Mouse (Mus musculus) duodenum, adult 2 months (tissue): ENCODE measurements around the gene Ap1m2. TPM values are rescaled to one million over a fixed set of nuclear protein-coding genes. Genes with fewer than 3 reads are reported as not detected.

Experiments used
- polyA plus RNA-seq: library from polyadenylated mRNA; depleted of rRNA; stranded (reverse); fragments of >200 nt; gene quantifications from 2 replicates; pipeline ENCODE4 v1.2.3, GENCODE M21; 2012; ENCODE audit warnings: low replicate concordance; rRNA removed

The Ap1m2 gene
- polyA plus RNA-seq, result 55.7 and 57.9 TPM in 2 replicates

DNA sequence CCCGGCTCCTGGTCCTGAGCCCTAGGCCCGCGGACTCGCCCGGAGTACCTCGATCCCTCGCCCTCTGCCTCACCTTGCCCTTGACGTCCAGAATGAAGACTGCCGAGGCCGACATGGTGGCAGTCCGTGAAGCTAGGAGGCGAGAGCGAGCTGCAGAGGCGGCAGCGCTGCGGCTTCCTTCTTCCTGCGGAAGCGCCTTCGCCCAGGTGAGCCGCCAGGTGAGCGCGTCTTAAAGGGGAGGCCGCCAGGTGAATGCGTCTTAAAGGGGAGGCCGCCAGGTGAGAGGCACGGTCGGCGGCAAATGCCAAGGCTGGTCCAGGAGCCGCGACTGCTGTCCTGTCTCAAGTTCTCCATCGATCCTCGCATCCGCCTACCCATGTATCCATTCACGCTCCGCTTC, at the start of gene Ap1m2:
TSS of gene Ap1m2 (minus strand) at position 204 of the 400 bp plus-strand sequence.

DNA sequence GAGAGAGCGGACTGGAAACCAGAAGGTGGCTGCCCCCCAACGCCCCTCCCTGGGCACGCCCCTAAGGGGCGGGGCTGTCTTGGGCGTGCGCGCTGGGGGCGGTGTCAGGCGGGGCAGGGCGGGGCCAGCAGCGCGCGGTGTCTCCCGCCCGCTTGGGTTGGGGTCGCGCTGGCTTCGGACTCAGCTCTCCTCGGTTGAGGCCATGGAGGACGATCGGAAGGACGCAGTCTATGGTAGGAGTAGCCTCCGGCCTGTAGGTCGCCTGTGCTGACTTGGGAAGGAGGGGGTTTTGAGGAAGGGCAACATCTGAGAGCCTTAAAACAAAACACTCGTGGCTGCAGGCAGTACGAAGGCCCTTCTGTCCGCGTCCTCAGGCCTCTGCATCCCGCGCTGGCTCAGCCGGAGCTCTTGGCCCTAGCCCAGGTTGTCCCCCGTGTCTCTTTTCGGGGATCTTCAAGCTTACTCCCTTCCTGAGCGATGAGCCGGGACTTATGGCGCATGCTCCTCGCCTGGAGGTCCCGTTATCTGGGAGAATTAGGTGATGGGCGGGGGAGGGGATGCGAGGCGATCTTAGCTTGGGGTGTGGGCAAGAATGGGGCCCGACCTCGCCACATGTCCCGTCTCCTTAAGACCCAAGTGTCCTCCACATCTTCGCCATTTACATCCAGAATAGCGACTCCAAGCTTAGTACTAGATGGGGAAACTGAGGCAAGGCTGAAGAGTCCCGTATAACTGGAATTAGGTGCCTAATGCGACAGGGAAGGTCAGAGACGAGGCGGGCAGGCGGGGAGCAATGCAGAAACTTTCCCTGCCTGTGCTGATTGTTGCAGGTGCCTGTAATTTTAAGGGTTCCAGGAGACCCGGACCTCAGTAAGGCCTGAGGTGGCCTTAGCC, 8.7 kb upstream of the Ap1m2 start, which contains the start of gene Slc44a2:
TSS of gene Slc44a2 (plus strand) at position 80 of the 894 bp plus-strand sequence.

DNA sequence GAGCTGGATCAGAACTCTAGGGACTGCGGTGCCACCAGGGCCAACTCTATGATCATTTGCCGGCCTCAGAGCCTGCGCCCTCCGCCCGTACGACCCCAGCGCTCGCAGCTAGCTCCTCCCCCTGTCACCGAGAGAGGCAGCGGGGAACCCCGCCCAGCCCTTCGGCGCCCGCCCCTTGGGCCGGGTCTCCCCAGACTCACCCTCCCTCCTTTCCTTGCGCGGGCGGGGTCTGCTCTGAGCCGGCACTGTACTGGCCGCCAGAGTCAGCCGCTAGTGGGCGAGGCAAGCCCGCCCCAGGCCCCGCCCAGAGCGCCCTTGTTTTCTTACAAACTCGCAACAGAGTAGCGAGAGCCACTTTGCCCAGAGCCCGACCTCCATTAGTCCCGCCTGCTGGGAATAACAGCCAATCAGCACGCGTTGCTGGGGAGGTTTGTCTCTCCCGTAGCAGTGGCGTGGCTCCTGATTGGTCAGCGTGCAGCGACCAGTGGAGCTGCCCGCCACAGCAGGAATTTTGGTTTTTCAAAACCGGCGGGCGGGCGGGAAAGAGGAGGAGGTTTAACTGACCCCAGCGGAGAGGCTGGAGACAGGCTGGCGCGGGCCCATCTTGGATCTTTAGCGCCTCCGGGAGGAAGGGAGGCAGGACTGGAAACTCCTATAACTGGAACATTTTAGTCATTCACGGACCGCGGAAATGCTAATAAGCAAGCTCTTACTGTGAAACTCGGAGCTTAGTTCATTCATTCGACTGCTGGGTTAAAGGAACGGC, 20.9 kb downstream of the Ap1m2 start, which contains the start of gene Cdkn2d:
TSS of gene Cdkn2d (minus strand) at position 386 of the 766 bp plus-strand sequence.

GRCm38 (mm10) chr9:21287571-21288402, 24.4 kb downstream of the Ap1m2 start, which contains the start of gene Kri1:
Gene Kri1 (minus strand): TSS chr9:21287969.

GRCm38 (mm10) chr9:21265000-21265561, 47.1 kb downstream of the Ap1m2 start, which contains the start of gene Atg4d:
Gene Atg4d (plus strand): TSS chr9:21265293.

DNA sequence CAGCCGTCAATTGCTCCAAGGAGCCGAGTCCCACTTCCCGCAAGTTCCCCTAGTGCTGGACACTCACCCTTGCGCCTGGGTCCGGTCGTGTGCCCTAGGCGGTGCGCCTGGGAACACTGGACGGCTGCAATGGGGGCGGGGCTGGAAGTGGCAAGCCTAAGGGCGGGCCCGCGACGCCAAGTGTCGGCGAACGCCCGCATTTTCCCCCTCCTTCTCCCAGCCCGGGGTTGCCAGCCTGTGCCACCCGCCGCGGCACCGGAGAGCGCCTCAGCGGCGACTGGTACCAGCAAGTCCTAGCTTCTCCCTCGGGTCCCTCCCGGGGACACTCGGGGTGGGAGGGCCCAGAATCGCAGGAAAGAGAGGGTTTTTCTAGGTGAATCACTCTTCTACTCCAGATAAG, 63.8 kb downstream of the Ap1m2 start, which contains the start of gene S1pr5:
TSS of gene S1pr5 (minus strand) at position 118 of the 400 bp plus-strand sequence.

Other genes starting within 250 kb of the Ap1m2 start
- 0.25 and 0.50 TPM in 2 replicates for gene Zglp1, start 245.2 kb downstream of the Ap1m2 start, polyA plus RNA-seq
- 0.15 and 0.40 TPM in 2 replicates for gene Gm49373, start 239.2 kb downstream of the Ap1m2 start, polyA plus RNA-seq
- gene Fdx1l, start 238.7 kb downstream of the Ap1m2 start, polyA plus RNA-seq, result 29.2 and 69.8 TPM in 2 replicates
- 13.2 and 24.6 TPM in 2 replicates for gene Gm38431, start 220.3 kb downstream of the Ap1m2 start, polyA plus RNA-seq
- gene Raver1, start 220.3 kb downstream of the Ap1m2 start, polyA plus RNA-seq, result 70.5 and 116 TPM in 2 replicates
- gene Tyk2, start 181.1 kb downstream of the Ap1m2 start, polyA plus RNA-seq, result 21.7 and 25.1 TPM in 2 replicates
- 16.3 and 27.9 TPM in 2 replicates for gene Cdc37, start 162.4 kb downstream of the Ap1m2 start, polyA plus RNA-seq
- 2.9 and 4.7 TPM in 2 replicates for gene Pde4a, start 146.6 kb downstream of the Ap1m2 start, polyA plus RNA-seq
- 68.3 and 85.9 TPM in 2 replicates for gene Keap1, start 73.0 kb downstream of the Ap1m2 start, polyA plus RNA-seq
- gene S1pr5, start 63.9 kb downstream of the Ap1m2 start, polyA plus RNA-seq, result 0.13 and 0.16 TPM in 2 replicates
- 75.4 and 213 TPM in 2 replicates for gene Atg4d, start 47.0 kb downstream of the Ap1m2 start, polyA plus RNA-seq
- 8.6 and 13.3 TPM in 2 replicates for gene Kri1, start 24.4 kb downstream of the Ap1m2 start, polyA plus RNA-seq
- gene Cdkn2d, start 20.9 kb downstream of the Ap1m2 start, polyA plus RNA-seq, result 15.2 and 22.1 TPM in 2 replicates
- 9.2 and 13.8 TPM in 2 replicates for gene Slc44a2, start 8.4 kb upstream of the Ap1m2 start, polyA plus RNA-seq
- gene Ilf3, start 55.5 kb upstream of the Ap1m2 start, polyA plus RNA-seq, result 17.3 and 20.4 TPM in 2 replicates
- gene Qtrt1, start 99.5 kb upstream of the Ap1m2 start, polyA plus RNA-seq, result 24.0 and 24.6 TPM in 2 replicates
- 332 and 457 TPM in 2 replicates for gene Dnm2, start 112.6 kb upstream of the Ap1m2 start, polyA plus RNA-seq
- 10.1 and 10.3 TPM in 2 replicates for gene Tmed1, start 197.9 kb upstream of the Ap1m2 start, polyA plus RNA-seq
- gene AB124611, start 213.8 kb upstream of the Ap1m2 start, polyA plus RNA-seq, result 0.84 and 1.1 TPM in 2 replicates
- 41.2 and 56.6 TPM in 2 replicates for gene Carm1, start 234.6 kb upstream of the Ap1m2 start, polyA plus RNA-seq